Mouse (Mus musculus) left cerebral cortex, postnatal 4 days (tissue): ENCODE data around the gene 9330161L09Rik. TPM values are rescaled to one million over a fixed set of nuclear protein-coding genes. Genes with fewer than 3 reads are reported as not detected.
"Not testable (repeated sequence)": the region's sequence is repeated elsewhere in the genome, so short reads cannot be mapped to it uniquely, and the experiment has no call there.

Experiments used
- DNase-seq: peaks from one replicate; pipeline ENCODE4 v3.0.0-alpha.2; 2022
- intact Hi-C: fragments of 180-260 bp; cut with DNase I; formaldehyde crosslinking; loops from one replicate; pipeline ENCODE4 v1.15.1; 2025
- total RNA-seq, 2 experiments: library from RNA; stranded (reverse); gene quantifications; 2 replicates each; pipeline ENCODE4 v1.2.3; 2021

Gene 9330161L09Rik
- 1 to 10 TPM; 2.6 to 5.7 TPM for total RNA-seq

DNA sequence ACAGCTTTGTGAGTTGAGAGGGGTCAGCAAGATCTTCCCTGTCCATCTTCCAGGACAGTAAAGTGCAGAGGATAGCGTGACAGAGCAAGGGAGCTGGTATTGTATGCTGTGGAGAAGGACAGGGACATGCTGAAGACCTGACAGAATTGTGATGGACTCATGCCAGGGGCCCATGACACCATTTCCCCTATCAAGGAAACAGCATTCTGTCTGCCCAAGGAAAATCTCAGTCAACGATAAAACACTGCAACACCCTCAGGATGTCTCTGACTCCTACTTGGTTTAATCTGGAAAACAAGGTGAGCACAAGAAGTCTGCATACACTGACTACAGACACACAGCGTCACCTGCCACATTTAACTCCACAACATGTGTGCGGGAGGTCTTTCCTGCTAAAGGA lies at the start of gene 9330161L09Rik:
9330161L09Rik (minus strand) TSS at position 101 of the 400 bp plus-strand sequence.
- intact Hi-C loops = no loop called here
- DNase-seq = no peak

DNA sequence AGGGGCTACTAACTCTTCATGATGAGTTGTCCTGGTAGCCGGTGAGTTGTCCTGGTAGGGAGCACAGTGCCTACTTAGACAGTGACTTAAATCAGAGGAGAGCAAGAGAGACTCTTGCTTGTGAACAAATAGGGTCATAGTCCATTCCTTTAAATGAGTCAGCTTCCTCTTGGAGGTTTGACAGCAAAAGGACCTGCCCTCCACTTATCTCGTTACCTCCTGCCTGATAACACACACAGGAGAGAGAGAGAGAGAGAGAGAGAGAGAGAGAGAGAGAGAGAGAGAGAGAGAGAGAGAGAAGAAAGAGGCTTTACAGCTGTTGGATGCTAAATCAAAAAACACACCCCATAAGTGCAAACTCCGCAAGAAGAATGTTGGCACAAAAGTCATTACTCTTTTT lies 49.5 kb upstream of the 9330161L09Rik start, which contains the start of gene Ifi27l2b:
Ifi27l2b (minus strand) TSS at position 84 of the 400 bp plus-strand sequence.
- intact Hi-C loops = no loop called here
- no peak for DNase-seq

DNA sequence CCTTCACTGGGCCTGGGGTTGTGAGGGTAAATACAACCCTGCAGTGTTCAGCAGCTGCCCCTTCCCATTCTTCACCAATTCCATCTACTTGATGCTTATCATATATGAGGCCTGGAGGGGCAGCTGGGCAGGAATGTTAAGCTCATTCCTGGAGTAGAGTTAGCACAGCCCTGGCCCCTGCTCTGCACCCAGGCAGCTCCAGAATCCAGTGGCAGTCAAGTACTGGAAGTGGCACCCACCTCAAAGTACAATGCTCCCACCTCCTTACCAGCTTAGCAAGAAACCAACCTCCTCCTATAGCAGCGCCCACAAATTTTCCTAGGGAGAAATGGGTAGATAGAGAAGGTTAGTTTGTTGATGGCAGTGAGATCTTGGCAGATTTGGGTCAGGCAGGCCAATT lies 49.1 kb upstream of the 9330161L09Rik start:
- DNase-seq, intact Hi-C loops: not testable (repeated sequence)

DNA sequence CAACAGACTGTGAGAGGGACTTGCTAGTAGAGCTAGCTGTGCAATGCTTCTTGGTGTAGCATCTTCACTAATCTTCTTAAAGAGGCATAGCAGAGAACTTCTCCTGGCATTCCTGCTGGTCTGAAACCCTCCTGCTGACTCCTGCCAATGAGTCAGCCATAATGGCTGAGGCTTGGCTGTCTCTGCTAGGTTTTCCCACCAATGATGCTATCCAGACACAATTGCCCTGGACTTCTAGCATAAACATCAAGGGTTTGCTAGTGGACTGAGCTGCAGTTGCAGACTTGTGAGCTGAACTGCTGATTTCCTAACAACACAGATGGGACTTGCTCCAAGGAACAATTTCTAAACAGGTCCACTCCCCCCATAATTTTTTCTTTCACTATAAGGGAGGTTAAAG lies 45.7 kb upstream of the 9330161L09Rik start:
- intact Hi-C loops = no loop called here
- no peak for DNase-seq

DNA sequence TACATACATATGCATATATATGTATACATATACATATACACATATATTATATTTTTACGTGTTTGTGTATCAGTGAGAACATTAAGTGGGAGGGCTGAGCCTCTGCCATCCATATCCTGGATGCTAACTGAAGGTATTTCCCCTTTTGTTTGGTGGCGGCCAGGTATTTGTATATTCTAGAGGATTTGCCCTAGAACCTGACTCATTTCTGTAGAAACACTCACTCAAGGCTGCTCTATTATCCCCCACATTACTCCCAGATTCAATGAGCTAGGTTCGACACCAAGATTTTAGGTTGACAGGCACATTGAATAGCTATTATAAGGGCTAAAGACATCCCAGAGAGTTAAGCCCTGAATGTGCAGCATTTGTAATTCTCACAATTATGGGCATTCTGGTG lies 37.4 kb upstream of the 9330161L09Rik start:
- DNase-seq = no peak
- intact Hi-C loops = no loop called here

DNA sequence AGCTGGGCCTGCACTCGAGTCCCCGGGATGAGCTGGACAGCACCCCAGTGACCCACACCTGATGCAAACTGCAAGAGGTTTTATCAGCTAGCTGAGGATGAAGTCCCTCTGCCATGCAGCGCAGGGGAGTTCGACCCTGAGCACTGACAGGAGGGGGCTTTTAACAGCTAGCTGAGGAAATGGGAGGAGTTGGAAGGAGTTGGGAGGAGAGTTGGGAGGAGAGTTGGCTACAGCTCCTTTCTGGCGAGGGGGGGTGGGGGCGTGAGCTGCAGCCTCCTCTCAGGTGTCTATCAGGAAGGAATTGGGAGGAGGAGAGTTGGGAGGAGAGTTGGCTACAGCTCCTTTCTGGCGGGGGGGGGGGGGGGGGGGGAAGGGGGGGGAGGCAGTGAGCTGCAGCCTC lies 36.6 kb upstream of the 9330161L09Rik start:
- intact Hi-C loops = not testable (repeated sequence)

DNA sequence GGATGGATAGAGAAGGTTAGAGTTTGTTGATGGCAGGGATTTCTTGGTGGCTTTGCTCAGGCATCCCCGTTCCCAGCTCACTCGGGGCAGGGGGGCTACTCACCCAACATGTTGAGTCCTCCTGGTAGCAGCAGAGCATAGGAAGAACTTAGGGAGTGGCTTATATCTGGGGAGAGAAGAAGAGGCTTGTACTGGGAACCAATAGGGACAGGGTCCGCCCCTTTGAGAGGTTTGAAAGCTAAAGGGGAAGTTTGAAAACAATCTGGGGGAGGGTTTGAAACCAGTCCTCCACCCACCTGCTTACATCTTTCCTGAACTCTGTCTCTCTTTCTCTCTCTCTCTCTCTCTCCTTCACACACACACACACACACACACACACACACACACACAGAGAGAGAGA lies 35.9 kb upstream of the 9330161L09Rik start, which contains the start of gene Ifi27l2a:
Ifi27l2a (minus strand) TSS at position 157 of the 400 bp plus-strand sequence.
- intact Hi-C loops = no loop called here
- no peak for DNase-seq

More for the DNA sequence above, 36.6 kb upstream of the 9330161L09Rik start:
- DNase-seq = not testable (repeated sequence)

DNA sequence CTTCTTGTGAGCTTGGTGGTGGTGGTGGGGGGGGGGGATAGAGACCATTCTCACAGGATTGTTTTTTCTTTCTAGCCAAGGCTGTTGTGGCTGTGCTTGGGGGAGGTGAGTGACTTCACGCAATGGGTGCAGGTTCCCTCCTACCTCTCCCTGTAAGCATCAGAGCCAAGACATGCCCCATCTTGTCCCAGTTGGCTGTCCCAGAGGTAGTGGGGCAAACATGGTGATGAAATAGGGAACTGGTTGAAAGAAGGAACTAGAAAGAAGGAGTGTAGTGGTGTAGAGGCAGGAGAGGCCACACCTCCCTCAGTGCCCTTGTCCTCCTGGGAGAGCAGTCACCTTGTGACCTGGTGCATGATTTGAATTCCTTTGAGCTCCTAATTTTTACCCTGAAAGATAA lies 30.0 kb upstream of the 9330161L09Rik start:
- intact Hi-C loops = no loop called here
- DNase-seq = no peak

DNA sequence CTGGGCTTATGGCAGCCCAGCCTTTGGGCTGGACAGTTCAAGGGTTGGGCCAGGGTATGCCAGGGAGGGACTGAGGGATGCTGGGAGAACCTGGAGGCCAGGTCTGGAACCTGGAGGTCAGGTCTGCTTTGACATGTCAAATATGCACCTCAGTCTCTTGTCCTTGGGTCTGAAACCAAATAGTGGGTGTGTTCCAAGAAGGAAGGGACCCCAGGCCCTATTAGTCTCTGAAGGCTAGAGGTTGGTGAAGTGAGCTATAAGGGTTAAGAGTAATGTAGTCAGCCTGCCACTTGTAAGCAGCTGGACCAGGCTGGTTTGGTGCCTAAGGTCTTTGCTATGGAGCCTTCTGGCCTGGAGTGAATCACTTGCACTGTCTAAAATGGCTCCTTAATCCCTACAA lies 27.2 kb upstream of the 9330161L09Rik start:
- no peak for DNase-seq
- intact Hi-C loops = no loop called here

DNA sequence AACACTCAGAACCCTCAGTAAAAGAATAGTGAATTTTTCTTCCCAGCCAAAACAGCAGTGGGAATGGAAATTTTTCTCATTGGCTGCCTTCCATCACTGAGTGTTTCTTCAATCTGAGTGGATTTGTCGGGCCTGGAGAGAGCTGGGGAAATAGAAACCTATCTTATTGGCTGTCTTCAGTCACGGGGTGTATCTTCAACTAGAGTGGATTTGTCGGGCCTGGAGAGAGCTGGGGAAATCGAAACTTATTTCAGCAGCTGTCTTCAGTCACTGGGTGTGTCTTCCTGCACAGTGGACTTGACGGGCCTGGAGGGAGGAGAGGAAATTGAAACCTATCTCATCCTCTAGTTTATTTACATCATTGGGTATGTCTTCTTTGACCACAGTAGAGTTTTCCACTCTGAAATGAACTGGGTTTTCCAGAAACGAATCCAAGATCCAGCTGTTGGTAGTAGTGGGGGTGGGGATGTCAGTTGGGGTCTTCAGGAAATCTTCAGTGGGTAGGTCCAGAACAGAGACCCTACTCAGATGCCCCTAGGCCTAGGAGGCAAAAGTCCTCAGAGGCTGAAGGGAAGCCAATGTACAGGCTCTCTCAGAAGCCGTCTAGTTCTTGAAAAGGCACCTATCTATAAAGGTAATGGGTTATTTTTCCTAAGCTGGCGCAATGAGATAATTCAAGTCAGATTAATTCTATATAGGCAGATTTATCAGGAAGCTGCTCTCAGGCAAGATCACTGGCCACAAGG lies 26.5 kb upstream of the 9330161L09Rik start, which contains the start of gene Ifi27:
Ifi27 (plus strand) TSS at position 226 of the 746 bp plus-strand sequence.
- DNase-seq = no peak
- intact Hi-C loops = no loop called here

DNA sequence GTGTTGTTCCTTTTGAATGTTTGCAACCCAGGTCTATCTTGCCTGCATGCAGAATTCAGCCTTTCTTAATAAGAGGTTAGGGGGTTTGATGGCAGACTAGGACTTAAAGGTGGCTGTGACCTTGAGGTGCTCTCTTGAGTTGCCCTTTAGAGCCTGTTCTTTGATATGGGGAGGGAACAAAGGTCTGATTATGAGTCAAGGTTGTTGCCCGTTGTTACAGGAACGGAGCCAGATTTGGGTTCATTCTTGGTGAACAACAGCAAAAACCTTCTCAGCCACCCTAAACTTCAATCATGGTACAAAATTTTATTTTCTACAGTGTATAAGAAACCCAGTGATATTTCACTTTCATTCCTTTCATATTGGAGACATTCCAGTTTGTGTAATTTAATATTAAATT lies 25.8 kb upstream of the 9330161L09Rik start:
- no peak for DNase-seq
- intact Hi-C loops = no loop called here

DNA sequence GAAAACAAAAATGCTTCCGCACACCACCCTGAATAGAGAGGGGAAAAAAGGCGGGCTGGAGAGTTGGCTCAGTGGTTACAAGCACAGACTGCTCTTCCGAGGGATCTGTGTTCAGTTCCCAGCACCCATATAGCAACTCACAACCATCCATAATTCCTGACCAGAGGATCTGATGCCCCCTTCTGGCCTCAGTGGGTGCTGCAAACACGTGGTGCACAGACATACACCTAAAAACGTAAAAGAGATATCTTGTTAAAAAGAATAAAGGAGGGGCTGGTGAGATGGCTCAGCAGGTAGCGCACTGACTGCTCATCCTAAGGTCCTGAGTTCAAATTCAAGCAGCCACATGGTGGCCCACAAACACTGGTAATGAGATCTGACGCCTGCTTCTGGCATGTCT lies 19.1 kb upstream of the 9330161L09Rik start:
- no peak for DNase-seq
- intact Hi-C loops = loop anchor here (2.0 to 5.0 kb wide), 2 partner anchors 66 to 216 kb away; no protein-coding TSS in a partner anchor

DNA sequence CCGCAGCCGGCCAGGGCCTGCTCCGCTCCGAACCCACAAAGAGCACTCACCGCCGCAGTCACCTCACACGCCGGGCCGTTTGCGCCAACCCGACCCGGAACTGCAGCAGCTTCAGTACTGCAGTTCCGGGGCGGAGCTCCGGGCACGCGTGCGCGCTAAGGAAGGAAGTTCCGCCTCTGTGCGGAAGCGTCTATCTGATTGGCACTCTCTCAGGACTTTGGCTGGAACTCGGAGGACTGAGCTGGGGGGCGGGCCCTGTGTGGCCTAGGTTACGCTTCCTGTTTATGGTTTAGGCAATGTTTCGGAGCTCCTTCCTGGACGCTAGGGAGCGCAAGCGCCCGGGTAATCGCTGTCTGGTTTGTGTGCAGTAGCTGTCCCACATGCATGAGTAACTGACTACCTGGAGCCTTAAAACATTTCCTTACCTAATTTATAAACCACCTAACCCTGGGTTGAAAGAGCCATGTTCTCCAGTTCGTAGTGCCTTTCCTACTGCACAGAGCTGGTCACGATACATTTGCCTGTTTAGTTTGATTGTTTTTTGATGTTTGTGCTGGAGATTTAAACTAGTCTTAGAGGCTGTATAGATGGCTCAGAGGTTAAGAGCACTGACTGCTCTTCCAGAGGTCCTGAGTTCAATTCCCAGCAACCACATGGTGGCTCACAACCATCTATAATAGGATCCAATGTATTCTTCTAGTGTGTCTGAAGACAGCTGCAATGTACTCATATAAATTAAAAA lies 18.3 kb upstream of the 9330161L09Rik start, which contains the start of gene Ddx24:
Ddx24 (minus strand) TSS at position 102 of the 742 bp plus-strand sequence.
- intact Hi-C loops = loop anchor here (2.0 to 5.0 kb wide), 2 partner anchors 67 to 216 kb away; no protein-coding TSS in a partner anchor
- peak; percentile 98 for DNase-seq

DNA sequence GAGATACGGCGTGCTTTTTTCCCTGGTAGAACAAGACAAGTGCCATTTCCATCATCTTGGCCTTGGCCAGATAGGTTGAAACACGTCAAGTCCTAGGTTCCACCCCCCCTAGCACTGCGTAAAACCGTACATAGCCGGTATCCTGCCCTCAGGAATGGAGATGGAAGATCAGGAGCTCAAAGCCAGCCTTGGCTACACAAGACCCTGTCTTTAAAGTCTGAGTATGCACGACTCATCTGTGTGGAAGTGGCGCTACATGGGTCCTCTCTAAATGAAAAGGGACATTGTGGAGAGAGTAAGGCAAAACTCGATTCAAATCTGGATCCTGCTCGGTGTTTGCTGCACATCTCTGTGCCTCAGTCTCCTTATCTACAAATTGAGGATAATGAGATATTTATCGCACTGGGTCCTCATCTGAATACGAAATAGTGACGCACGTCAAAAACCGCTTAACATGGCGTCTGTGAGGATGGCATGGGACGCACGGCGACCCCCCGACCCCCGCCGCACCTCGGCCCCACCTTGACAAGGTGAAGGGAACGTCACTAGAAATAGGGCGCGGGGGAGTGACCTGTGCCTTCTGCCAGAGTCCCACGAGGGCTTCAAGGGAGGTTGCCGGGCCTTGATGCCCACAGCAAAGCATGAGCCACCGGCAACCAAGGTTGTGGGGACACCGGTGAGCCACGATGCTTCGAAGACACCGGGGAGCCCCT lies 17.6 kb upstream of the 9330161L09Rik start:
- DNase-seq = no peak
- intact Hi-C loops = loop anchor here (5.0 kb wide), 1 partner anchor 217 kb away; no protein-coding TSS in a partner anchor

DNA sequence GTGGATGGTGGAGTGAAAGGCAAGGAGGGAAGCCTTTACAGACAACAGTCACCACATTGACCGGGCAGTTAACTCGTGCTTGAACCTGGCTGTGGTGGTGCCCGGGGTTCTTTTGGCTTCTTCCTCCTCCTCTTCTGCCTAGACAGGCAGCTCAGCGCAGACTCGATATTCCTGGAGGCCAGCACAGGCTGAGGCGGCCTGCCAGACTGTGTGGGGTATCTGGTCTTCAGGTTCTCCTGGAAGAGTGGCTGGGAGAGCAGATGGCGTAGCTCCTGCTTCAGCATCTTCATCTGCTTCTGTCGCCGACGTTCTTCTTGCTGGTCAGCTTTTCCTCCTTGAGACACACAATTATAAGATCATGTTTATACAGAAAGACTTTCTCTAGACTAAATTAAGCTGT lies 524 bp upstream of the 9330161L09Rik start:
- intact Hi-C loops = no loop called here
- DNase-seq = no peak

DNA sequence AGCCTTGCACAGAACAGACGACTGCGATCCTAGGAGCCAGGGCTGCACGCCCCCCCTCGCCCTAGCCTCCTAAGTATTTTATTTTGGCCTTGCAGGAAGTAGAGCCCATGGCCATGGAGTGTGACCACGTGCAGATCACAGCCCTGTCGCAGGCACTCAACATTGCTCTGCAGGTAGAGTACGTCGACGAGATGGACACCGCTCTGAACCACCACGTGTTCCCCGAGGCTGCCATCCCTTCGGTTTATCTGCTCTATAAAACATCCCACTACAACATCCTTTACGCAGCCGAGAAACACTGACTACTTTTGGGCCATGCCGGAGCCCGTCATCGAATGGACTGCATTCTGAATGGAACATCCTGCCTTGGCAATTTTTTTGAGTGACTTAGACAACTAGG lies 3.5 kb downstream of the 9330161L09Rik start:
- no peak for DNase-seq
- intact Hi-C loops = no loop called here

DNA sequence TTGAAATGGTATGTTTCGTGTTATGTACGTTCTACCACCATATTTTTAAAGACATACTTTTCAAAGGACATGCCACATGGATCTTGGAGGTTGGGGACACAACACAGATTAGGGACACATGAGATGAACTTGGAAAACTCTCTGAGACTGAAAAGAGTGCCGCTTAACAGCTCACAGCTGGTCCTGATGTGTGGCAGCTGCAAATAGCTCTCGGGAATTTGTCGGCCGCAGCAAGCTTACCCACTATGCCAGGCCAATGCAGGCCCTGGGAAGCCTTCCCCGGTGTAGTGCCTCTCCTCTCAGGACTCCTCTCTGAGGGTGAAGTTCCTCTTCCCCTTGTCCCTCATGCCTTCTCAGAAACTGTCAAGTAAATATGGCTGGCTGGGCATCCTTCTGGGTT lies 10.9 kb downstream of the 9330161L09Rik start:
- no peak for DNase-seq
- intact Hi-C loops = no loop called here

DNA sequence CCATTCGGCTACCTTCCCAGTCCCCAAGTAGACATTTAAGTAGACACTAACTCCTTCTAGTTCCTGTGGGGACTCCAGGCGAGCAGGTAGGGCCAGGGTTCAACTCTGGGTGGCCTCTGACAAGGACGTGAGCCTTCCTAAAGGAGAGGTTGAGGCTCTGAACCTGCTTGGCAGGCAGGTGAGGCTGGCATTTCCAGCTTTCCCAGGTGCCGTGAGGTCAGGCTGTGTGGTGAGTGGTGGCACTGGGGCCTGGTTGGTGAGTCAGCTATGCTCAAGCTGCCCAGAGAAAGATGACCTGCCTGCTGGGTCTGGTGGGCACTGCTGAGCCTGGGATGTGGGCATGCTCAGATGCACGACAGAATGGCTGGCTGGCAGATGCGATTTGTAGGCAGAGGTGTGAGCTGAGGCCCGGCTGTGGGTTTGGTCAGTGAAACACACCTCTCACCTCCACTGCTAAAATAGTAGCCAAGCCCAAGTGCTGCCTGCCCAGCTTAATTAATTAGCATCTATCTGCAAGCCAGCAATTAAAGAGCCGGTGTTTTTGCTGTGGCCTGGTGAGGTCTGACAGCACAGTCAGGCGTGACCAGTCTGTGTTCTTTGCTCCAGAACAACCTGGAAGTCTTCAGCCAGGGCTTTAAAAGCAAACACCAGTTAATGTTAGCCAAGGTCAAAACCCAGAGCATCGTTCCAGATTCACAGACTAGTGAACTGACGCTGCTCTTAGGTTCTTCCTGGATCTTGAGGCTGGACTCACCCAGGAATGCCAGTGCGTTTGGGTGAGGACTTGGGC lies 11.9 kb downstream of the 9330161L09Rik start:
- no peak for DNase-seq
- intact Hi-C loops = no loop called here

DNA sequence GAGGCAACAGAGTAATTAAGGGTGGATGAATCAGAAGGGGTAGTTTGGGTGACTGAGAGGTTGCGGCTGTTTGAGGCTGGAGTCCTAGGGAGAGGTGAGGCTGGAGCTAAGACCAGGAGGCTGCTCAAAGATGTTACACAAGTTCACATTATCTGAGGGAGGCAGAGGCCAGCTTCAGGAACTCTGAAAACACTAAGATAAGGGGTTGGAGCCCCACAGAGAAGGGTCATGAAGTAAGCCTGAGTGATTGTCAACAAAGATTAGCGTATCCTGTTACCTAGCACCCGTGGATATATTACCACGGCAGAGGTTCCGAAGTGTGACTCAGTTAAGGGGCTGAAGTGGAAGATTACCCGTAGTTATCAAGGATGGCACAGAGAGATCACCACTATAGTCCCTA lies 14.1 kb downstream of the 9330161L09Rik start:
- intact Hi-C loops = no loop called here

DNA sequence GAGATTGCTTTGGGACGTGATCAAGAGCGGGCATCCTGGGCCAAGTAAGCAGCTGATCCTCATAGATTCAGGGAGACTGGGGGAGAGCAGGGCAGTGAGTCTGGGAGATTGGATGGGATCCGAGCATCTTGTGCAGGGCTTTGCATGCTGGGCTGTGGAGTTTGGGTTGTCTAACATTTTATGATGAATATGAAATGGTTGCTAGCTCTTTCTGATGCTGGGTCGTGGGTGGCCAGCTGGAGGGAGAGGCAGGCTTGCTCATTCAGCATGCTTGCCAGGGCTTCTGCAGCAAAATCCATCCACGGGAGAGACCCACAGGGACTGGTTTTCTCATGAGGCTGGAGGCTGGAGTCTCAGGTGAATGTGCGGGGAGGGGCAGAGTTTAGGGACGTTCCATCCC lies 16.5 kb downstream of the 9330161L09Rik start:
- intact Hi-C loops = no loop called here
- no peak for DNase-seq

More for the DNA sequence above, 14.1 kb downstream of the 9330161L09Rik start:
- no peak for DNase-seq
